Mouse (Mus musculus) myocyte (in vitro differentiated cells): ENCODE data around the gene Myadm. TPM values are rescaled to one million over a fixed set of nuclear protein-coding genes. Genes with fewer than 3 reads are reported as not detected.

Source experiments
- H3K27me3 ChIP-seq: one replicate; pipeline ENCODE4 v1.6.1; 2011; ENCODE audit not compliant: control insufficient read depth, insufficient read depth, insufficient read length
- H3K36me3 ChIP-seq: one replicate; pipeline ENCODE4 v1.6.1; 2011; ENCODE audit not compliant: control insufficient read depth, insufficient read depth
- H3K4me2 ChIP-seq: one replicate; pipeline ENCODE4 v1.6.1; 2011; ENCODE audit warnings: low read depth, control low read depth
- H3K4me3 ChIP-seq: one replicate; pipeline ENCODE4 v1.5.1; 2011; ENCODE audit warnings: mild to moderate bottlenecking, control low read depth, moderate library complexity
- H3K79me2 ChIP-seq: one replicate; pipeline ENCODE4 v1.6.1; 2011; ENCODE audit not compliant: control insufficient read depth, insufficient read depth
- H3ac ChIP-seq: one replicate; pipeline ENCODE4 v1.6.1; 2011; ENCODE audit not compliant: control insufficient read depth, insufficient read length
- CEBPB ChIP-seq: IDR thresholded peaks from 2 replicates; pipeline ENCODE4 v1.6.1; 2011; ENCODE audit warnings: mild to moderate bottlenecking, moderate library complexity; ENCODE audit not compliant: poor library complexity, insufficient read depth, severe bottlenecking
- E2F4 ChIP-seq: IDR thresholded peaks from one replicate; pipeline ENCODE4 v1.6.1; 2011; ENCODE audit warnings: mild to moderate bottlenecking, control low read depth, moderate library complexity; ENCODE audit not compliant: insufficient read depth
- MAX ChIP-seq: IDR thresholded peaks from one replicate; pipeline ENCODE4 v1.6.1; 2011; ENCODE audit warnings: low read depth, mild to moderate bottlenecking, control low read depth
- MYOD1 ChIP-seq, 3 experiments: IDR thresholded peaks; one replicate each; pipeline ENCODE4 v1.6.1; 2011; ENCODE audit warnings: control low read depth in 2 of 3, low read depth in 2 of 3, mild to moderate bottlenecking in 2 of 3, moderate library complexity in 1 of 3; ENCODE audit not compliant: insufficient read length in 2 of 3, control insufficient read depth in 1 of 3
- MYOG ChIP-seq, 3 experiments: IDR thresholded peaks; one replicate each; pipeline ENCODE4 v1.6.1; 2011; ENCODE audit warnings: control low read depth in 2 of 3, low read depth in 2 of 3, mild to moderate bottlenecking in 2 of 3; ENCODE audit not compliant: insufficient read length in 2 of 3, control insufficient read depth in 1 of 3, insufficient read depth in 1 of 3
- POLR2A ChIP-seq: IDR thresholded peaks from one replicate; pipeline ENCODE4 v1.6.1; 2011; ENCODE audit warnings: low read depth, mild to moderate bottlenecking, control low read depth, moderate library complexity; ENCODE audit not compliant: insufficient read length
- POLR2AphosphoS2 ChIP-seq: IDR thresholded peaks from one replicate; pipeline ENCODE4 v1.6.1; 2011; ENCODE audit warnings: low read depth, control low read depth; ENCODE audit not compliant: insufficient read length
- REST ChIP-seq: IDR thresholded peaks from one replicate; pipeline ENCODE4 v1.6.1; 2011; ENCODE audit warnings: mild to moderate bottlenecking, control low read depth, moderate library complexity; ENCODE audit not compliant: insufficient read depth, insufficient read length
- SRF ChIP-seq: IDR thresholded peaks from one replicate; pipeline ENCODE4 v1.6.1; 2011; ENCODE audit warnings: low read depth; ENCODE audit not compliant: control insufficient read depth, insufficient read length
- TCF12 ChIP-seq: IDR thresholded peaks from one replicate; pipeline ENCODE4 v1.6.1; 2011; ENCODE audit warnings: mild to moderate bottlenecking, control low read depth; ENCODE audit not compliant: poor library complexity, insufficient read depth, severe bottlenecking
- TCF3 ChIP-seq: IDR thresholded peaks from one replicate; pipeline ENCODE4 v1.6.1; 2011; ENCODE audit warnings: low read depth, control low read depth; ENCODE audit not compliant: insufficient read length
- USF1 ChIP-seq: IDR thresholded peaks from one replicate; pipeline ENCODE4 v1.6.1; 2011; ENCODE audit warnings: low read depth, mild to moderate bottlenecking, control low read depth, moderate library complexity
- polyA plus RNA-seq: library from polyadenylated mRNA; unstranded; fragments of >200 nt; fragmentation: generic; extraction: Trizol; gene quantifications from one replicate; pipeline ENCODE4 v1.2.1, GENCODE M21; 2012; ENCODE audit warnings: missing spikeins

Gene Myadm
- polyA plus RNA-seq, 1 experiment, result 209 TPM

DNA sequence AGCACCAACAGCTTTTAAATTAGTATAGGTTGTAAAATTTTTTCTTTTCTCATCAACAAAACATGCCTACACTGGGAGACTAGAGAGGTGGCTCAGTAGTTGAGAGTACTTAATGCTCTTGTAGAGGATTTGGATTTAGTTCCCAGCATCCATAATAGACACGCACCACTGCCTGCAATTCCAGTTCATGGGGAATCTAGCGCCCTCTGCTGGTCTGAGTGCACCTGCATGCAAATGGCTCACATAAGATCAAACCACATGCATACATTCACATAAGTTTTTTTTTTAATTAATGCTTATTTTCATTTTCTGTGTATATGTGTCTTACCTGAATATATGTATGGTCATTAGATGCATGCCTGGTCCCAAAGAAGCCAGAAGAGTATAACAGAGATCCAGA, 26.1 kb upstream of the Myadm start:
- TF ChIP-seq SRF, result no peak
- no peak for TF ChIP-seq TCF3
- no peak for TF ChIP-seq MAX
- TF ChIP-seq CEBPB, result no peak
- no peak for TF ChIP-seq MYOD1 (IDR thresholded peaks at IDR 0.05; ENCODE audit: control insufficient read depth in 1 of 3, insufficient read length in 2 of 3, low read depth in 2 of 3)
- TF ChIP-seq POLR2A, result no peak
- no peak for TF ChIP-seq POLR2AphosphoS2
- no peak for TF ChIP-seq MYOG (IDR thresholded peaks at IDR 0.05; ENCODE audit: control insufficient read depth in 1 of 3, insufficient read depth in 1 of 3, insufficient read length in 2 of 3, low read depth in 2 of 3)
- no peak for TF ChIP-seq REST
- no peak for TF ChIP-seq E2F4
- no peaks in the 10 kb centered on the region for H3K36me3 ChIP-seq
- no peaks in the 10 kb centered on the region for H3K27me3 ChIP-seq
- H3K79me2 ChIP-seq, result no peaks in the 10 kb centered on the region
- H3K4me3 ChIP-seq, result no peak overlapping the region
- H3ac ChIP-seq, result no peak overlapping the region
- H3K4me2 ChIP-seq, result no peak overlapping the region

DNA sequence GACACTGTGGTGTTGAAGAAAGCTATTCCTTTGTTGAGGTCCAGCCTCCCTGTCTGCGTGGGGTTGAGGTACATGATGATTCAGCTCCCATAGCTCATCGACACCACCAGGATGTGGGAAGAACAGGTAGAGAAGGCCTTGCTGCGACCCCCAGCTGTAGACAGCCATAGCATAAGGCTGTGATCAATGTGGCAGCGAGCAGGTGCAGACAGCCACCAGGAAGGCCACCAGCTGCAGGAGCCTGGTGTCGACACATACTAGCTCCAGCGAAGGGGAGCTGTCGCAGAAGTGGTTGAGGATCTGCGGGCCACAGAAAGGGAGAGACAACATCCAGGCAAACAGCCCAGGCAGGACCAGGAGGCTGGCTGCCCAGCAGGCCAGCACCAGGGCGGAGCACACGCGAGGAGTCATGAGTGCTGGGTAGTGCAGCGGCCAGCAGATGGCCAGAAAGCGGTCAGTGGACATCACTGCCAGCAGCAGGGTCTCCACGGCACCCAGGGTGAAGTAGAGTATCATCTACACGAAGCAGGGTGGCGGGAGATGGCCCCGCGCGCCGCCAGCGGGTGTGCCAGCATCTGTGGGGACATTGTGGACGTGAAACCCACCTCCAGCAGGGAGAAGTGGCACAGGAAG, 24.4 kb upstream of the Myadm start:
- H3K36me3 ChIP-seq, result no peaks in the 10 kb centered on the region
- no peak overlapping the region for H3K4me2 ChIP-seq
- H3ac ChIP-seq, result no peak overlapping the region
- no peaks in the 10 kb centered on the region for H3K27me3 ChIP-seq
- no peak overlapping the region for H3K4me3 ChIP-seq
- no peaks in the 10 kb centered on the region for H3K79me2 ChIP-seq
- no peak for TF ChIP-seq CEBPB
- no peak for TF ChIP-seq MAX
- TF ChIP-seq SRF, result no peak
- TF ChIP-seq POLR2A, result no peak
- TF ChIP-seq REST, result no peak
- no peak for TF ChIP-seq MYOG (IDR thresholded peaks at IDR 0.05; ENCODE audit: control insufficient read depth in 1 of 3, insufficient read depth in 1 of 3, insufficient read length in 2 of 3, low read depth in 2 of 3)

DNA sequence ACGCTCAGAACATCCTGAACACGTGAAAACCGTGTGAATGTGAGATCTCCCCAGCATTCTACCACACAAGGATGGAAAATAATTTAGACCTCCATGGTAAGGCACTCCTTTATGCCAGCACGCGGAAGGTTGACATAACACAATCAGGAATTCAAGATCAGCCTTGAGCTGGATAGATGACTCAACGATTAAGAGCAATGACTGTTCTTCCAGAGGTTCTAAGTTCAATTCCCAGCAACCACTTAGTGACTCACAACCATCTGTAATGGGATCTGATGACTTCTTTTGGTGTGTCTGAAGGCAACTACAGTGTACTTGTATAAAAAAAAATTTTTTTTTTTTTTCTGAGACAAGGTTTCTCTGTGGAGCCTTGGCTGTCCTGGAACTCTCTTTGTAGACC, 23.6 kb upstream of the Myadm start:
- TF ChIP-seq TCF3 (no peak), USF1 (no peak), MAX (no peak), POLR2AphosphoS2 (no peak), REST (no peak), POLR2A (no peak), TCF12 (no peak), MYOG (IDR thresholded peaks at IDR 0.05; ENCODE audit: control insufficient read depth in 1 of 3, insufficient read depth in 1 of 3, insufficient read length in 2 of 3, low read depth in 2 of 3) (no peak), E2F4 (no peak), MYOD1 (IDR thresholded peaks at IDR 0.05; ENCODE audit: control insufficient read depth in 1 of 3, insufficient read length in 2 of 3, low read depth in 2 of 3) (no peak), SRF (no peak), CEBPB (no peak)
- no peaks in the 10 kb centered on the region for H3K36me3 ChIP-seq
- H3K4me2 ChIP-seq, result no peak overlapping the region
- H3K79me2 ChIP-seq, result no peaks in the 10 kb centered on the region
- H3ac ChIP-seq, result no peak overlapping the region
- no peak overlapping the region for H3K4me3 ChIP-seq
- no peaks in the 10 kb centered on the region for H3K27me3 ChIP-seq

DNA sequence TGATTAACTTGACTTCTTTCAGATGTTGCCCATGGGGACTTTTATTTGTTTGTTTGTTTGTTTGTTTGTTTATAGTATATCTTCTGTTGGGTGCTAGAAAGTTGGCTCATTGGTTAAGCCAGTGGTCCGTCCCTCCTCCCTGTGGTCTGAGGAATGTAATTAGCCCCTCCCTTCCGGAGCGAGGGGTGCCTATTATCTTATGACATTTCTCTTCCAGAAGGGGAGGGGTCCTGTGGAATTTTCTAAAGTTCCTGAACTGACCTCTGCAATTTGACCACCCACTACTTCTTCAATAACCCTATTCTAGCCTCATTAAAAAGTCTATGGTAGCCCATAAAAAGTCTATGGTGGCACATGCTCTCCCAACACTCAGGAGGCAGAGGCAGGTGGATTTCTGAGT, 21.6 kb upstream of the Myadm start:
- TF ChIP-seq POLR2AphosphoS2, result no peak
- no peak for TF ChIP-seq TCF3
- no peak for TF ChIP-seq CEBPB
- TF ChIP-seq MAX, result no peak
- no peak for TF ChIP-seq TCF12
- TF ChIP-seq MYOD1 (IDR thresholded peaks at IDR 0.05; ENCODE audit: control insufficient read depth in 1 of 3, insufficient read length in 2 of 3, low read depth in 2 of 3), result no peak
- no peak for TF ChIP-seq E2F4
- TF ChIP-seq USF1, result no peak
- no peak overlapping the region for H3K4me3 ChIP-seq
- no peaks in the 10 kb centered on the region for H3K27me3 ChIP-seq
- no peaks in the 10 kb centered on the region for H3K36me3 ChIP-seq
- H3ac ChIP-seq, result no peak overlapping the region
- no peaks in the 10 kb centered on the region for H3K79me2 ChIP-seq
- no peak overlapping the region for H3K4me2 ChIP-seq

DNA sequence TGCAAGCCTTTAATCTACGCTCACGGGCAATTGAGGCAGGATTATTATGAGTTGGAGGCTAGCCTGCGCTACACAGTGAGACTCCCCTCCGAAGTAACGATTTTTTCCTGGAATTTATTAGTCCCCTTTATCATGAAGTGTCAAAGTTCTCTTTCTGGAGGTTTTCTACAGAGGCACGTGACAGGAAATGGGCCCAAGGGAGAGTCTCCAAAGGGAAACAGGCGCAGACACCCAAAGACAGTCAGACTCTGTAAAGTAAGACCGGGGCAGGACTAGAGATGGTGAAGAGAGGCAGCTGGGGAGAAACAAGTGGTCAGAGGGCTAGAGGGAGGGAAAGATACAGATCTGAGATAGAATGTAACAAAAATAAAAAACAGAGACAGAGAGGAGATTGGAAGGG, 21.0 kb upstream of the Myadm start:
- Histone ChIP-seq H3K27me3 (no peaks in the 10 kb centered on the region), H3K4me3 (no peak overlapping the region), H3K36me3 (no peaks in the 10 kb centered on the region), H3K4me2 (peak overlapping the region; percentile 45), H3ac (no peak overlapping the region), H3K79me2 (no peaks in the 10 kb centered on the region)
- TF ChIP-seq USF1, result peak; percentile 50
- TF ChIP-seq POLR2AphosphoS2, result no peak
- TF ChIP-seq MAX, result no peak
